Mouse (Mus musculus): Measurements from ENCODE around the gene Stx5a. TPM values are rescaled to one million over a fixed set of nuclear protein-coding genes. Genes with fewer than 3 reads are reported as not detected.

The Stx5a gene
- polyA plus RNA-seq, 1 experiment: 83.9 TPM

- no peak overlapping the region for H3K4me3 ChIP-seq (replicated peaks; ENCODE audit: control insufficient read depth, low read depth, low read length)
- TF ChIP-seq POLR2A (IDR thresholded peaks at IDR 0.05; ENCODE audit: borderline replicate concordance, control insufficient read depth, low read depth, low read length) (no peak), CTCF (IDR thresholded peaks at IDR 0.05; ENCODE audit: control insufficient read depth, insufficient read depth, low read length) (no peak)
- WGBS: 70% methylated on average over 9 of the region's 9 CpGs
- peaks cover 2% of the 10 kb centered on the region; the same call in 1 of the 2 replicates for H3K4me1 ChIP-seq (ENCODE audit: control insufficient read depth, insufficient read depth, low read length)
- H3K27ac ChIP-seq (ENCODE audit: control insufficient read depth, insufficient read depth, low read depth, low read length, poor library complexity): no peak overlapping the region
Measured at GRCm38 (mm10) chr19:8803204-8803780, 62.1 kb downstream of the Stx5a start.

DNA sequence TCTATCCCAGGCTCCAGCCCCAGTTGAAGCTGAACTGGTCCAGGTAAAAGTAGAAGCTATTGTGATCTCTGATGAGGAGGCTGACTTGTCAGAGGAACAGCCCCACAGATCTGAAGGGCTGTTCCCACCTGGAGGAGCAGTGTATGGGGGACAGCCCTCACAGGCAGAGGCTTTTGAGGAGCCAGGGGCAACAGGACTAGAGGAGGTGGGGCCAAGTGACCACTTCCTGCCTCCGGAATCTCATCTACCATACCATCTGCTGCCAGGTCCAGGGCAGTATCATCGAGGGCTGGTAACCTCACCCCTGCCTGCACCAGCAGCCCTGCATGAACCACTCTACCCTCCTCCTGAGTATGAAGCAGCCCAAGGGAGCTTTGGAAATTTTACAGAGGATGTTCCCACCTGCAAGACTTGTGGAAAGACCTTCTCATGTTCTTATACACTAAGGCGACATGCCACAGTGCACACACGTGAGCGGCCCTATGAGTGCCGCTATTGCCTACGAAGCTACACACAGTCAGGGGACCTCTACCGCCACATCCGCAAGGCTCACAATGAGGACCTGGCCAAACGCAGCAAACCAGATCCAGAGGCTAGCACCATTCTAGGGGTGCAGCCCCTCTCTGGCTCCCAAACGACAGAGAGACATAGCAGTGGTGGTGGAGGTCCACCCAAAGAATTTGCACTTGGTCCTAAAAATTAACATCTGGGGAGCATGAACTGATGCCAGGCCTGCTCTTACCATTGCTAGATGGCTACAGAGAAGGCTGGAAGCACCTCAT is 62.9 kb downstream of the Stx5a start:
- no peak overlapping the region for H3K27ac ChIP-seq (ENCODE audit: control insufficient read depth, insufficient read depth, low read depth, low read length, poor library complexity)
- WGBS: 69% methylated on average over 11 of the region's 11 CpGs
- no peak overlapping the region for H3K4me3 ChIP-seq (replicated peaks; ENCODE audit: control insufficient read depth, low read depth, low read length)
- no peak for TF ChIP-seq POLR2A (IDR thresholded peaks at IDR 0.05; ENCODE audit: borderline replicate concordance, control insufficient read depth, low read depth, low read length)
- TF ChIP-seq CTCF (IDR thresholded peaks at IDR 0.05; ENCODE audit: control insufficient read depth, insufficient read depth, low read length): no peak
- H3K4me1 ChIP-seq (ENCODE audit: control insufficient read depth, insufficient read depth, low read length): peaks cover 2% of the 10 kb centered on the region; the same call in 1 of the 2 replicates

Other genes with a start within 250 kb of the Stx5a start
- gene Slc22a8, start 150.2 kb upstream of the Stx5a start, polyA plus RNA-seq (2011; ENCODE audit: insufficient read depth, insufficient read length, low replicate concordance, missing spikeins): 0.29 and 1.5 TPM in 2 replicates
- gene Slc22a6, start 123.4 kb upstream of the Stx5a start, polyA plus RNA-seq (2011; ENCODE audit: insufficient read depth, insufficient read length, low replicate concordance, missing spikeins): 0.75 TPM in 1 of 2 replicates, not detected in the other
- 0.32 TPM in 1 of 2 replicates, not detected in the other for gene Chrm1, start 77.6 kb upstream of the Stx5a start, polyA plus RNA-seq (2011; ENCODE audit: insufficient read depth, insufficient read length, low replicate concordance, missing spikeins)
- gene Slc3a2, start 18.0 kb upstream of the Stx5a start, polyA plus RNA-seq (2011; ENCODE audit: insufficient read depth, insufficient read length, low replicate concordance, missing spikeins): 58.4 and 65.7 TPM in 2 replicates
- gene Wdr74, start 5.6 kb upstream of the Stx5a start, polyA plus RNA-seq (2011; ENCODE audit: insufficient read depth, insufficient read length, low replicate concordance, missing spikeins): 40.8 and 121 TPM in 2 replicates
- gene 1700092M07Rik, start 695 bp upstream of the Stx5a start, polyA plus RNA-seq (2011; ENCODE audit: insufficient read depth, insufficient read length, low replicate concordance, missing spikeins): 3.4 and 3.7 TPM in 2 replicates
- 488 and 589 TPM in 2 replicates for gene Nxf1, start 15.7 kb downstream of the Stx5a start, polyA plus RNA-seq (2011; ENCODE audit: insufficient read depth, insufficient read length, low replicate concordance, missing spikeins)
- gene Tmem223, start 29.6 kb downstream of the Stx5a start, polyA plus RNA-seq (2011; ENCODE audit: insufficient read depth, insufficient read length, low replicate concordance, missing spikeins): 27.1 and 53.1 TPM in 2 replicates
- 52.1 and 62.1 TPM in 2 replicates for gene Tmem179b, start 33.1 kb downstream of the Stx5a start, polyA plus RNA-seq (2011; ENCODE audit: insufficient read depth, insufficient read length, low replicate concordance, missing spikeins)
- gene Taf6l, start 45.0 kb downstream of the Stx5a start, polyA plus RNA-seq (2011; ENCODE audit: insufficient read depth, insufficient read length, low replicate concordance, missing spikeins): 6.4 and 14.7 TPM in 2 replicates
- 38.0 and 61.1 TPM in 2 replicates for gene Polr2g, start 57.2 kb downstream of the Stx5a start, polyA plus RNA-seq (2011; ENCODE audit: insufficient read depth, insufficient read length, low replicate concordance, missing spikeins)
- 1.1 and 3.0 TPM in 2 replicates for gene Zbtb3, start 61.1 kb downstream of the Stx5a start, polyA plus RNA-seq (2011; ENCODE audit: insufficient read depth, insufficient read length, low replicate concordance, missing spikeins)
- gene Ttc9c, start 77.9 kb downstream of the Stx5a start, polyA plus RNA-seq (2011; ENCODE audit: insufficient read depth, insufficient read length, low replicate concordance, missing spikeins): 18.1 and 20.3 TPM in 2 replicates
- gene Hnrnpul2, start 78.6 kb downstream of the Stx5a start, polyA plus RNA-seq (2011; ENCODE audit: insufficient read depth, insufficient read length, low replicate concordance, missing spikeins): 62.2 and 84.9 TPM in 2 replicates
- 6.4 and 8.2 TPM in 2 replicates for gene AC129217.1, start 88.4 kb downstream of the Stx5a start, polyA plus RNA-seq (2011; ENCODE audit: insufficient read depth, insufficient read length, low replicate concordance, missing spikeins)
- gene Bscl2, start 96.1 kb downstream of the Stx5a start, polyA plus RNA-seq (2011; ENCODE audit: insufficient read depth, insufficient read length, low replicate concordance, missing spikeins): 19.8 and 46.2 TPM in 2 replicates
- gene Gng3, start 97.8 kb downstream of the Stx5a start, polyA plus RNA-seq (2011; ENCODE audit: insufficient read depth, insufficient read length, low replicate concordance, missing spikeins): 1.5 TPM in 1 of 2 replicates, not detected in the other
- gene Lrrn4cl, start 109.4 kb downstream of the Stx5a start, polyA plus RNA-seq (2011; ENCODE audit: insufficient read depth, insufficient read length, low replicate concordance, missing spikeins): 0.40 and 0.62 TPM in 2 replicates
- gene Ubxn1, start 130.1 kb downstream of the Stx5a start, polyA plus RNA-seq (2011; ENCODE audit: insufficient read depth, insufficient read length, low replicate concordance, missing spikeins): 110 and 112 TPM in 2 replicates
- 25.7 and 27.0 TPM in 2 replicates for gene Uqcc3, start 139.5 kb downstream of the Stx5a start, polyA plus RNA-seq (2011; ENCODE audit: insufficient read depth, insufficient read length, low replicate concordance, missing spikeins)
- 1.6 and 2.1 TPM in 2 replicates for gene Lbhd1, start 142.3 kb downstream of the Stx5a start, polyA plus RNA-seq (2011; ENCODE audit: insufficient read depth, insufficient read length, low replicate concordance, missing spikeins)
- gene Gm49403, start 142.5 kb downstream of the Stx5a start, polyA plus RNA-seq (2011; ENCODE audit: insufficient read depth, insufficient read length, low replicate concordance, missing spikeins): not detected in 2 replicates
- 50.8 and 83.6 TPM in 2 replicates for gene 1810009A15Rik, start 147.4 kb downstream of the Stx5a start, polyA plus RNA-seq (2011; ENCODE audit: insufficient read depth, insufficient read length, low replicate concordance, missing spikeins)
- gene Gm49416, start 147.5 kb downstream of the Stx5a start, polyA plus RNA-seq (2011; ENCODE audit: insufficient read depth, insufficient read length, low replicate concordance, missing spikeins): not detected in 2 replicates
- gene Ints5, start 151.6 kb downstream of the Stx5a start, polyA plus RNA-seq (2011; ENCODE audit: insufficient read depth, insufficient read length, low replicate concordance, missing spikeins): 6.7 and 12.1 TPM in 2 replicates
- gene Ganab, start 156.7 kb downstream of the Stx5a start, polyA plus RNA-seq (2011; ENCODE audit: insufficient read depth, insufficient read length, low replicate concordance, missing spikeins): 41.4 and 61.7 TPM in 2 replicates
- gene B3gat3, start 179.0 kb downstream of the Stx5a start, polyA plus RNA-seq (2011; ENCODE audit: insufficient read depth, insufficient read length, low replicate concordance, missing spikeins): 45.8 and 58.5 TPM in 2 replicates
- 3.6 and 9.7 TPM in 2 replicates for gene Rom1, start 187.9 kb downstream of the Stx5a start, polyA plus RNA-seq (2011; ENCODE audit: insufficient read depth, insufficient read length, low replicate concordance, missing spikeins)
- 31.1 and 54.7 TPM in 2 replicates for gene Eml3, start 188.1 kb downstream of the Stx5a start, polyA plus RNA-seq (2011; ENCODE audit: insufficient read depth, insufficient read length, low replicate concordance, missing spikeins)
- 67.4 and 91.6 TPM in 2 replicates for gene Mta2, start 200.5 kb downstream of the Stx5a start, polyA plus RNA-seq (2011; ENCODE audit: insufficient read depth, insufficient read length, low replicate concordance, missing spikeins)
- 10.7 and 19.1 TPM in 2 replicates for gene Tut1, start 212.4 kb downstream of the Stx5a start, polyA plus RNA-seq (2011; ENCODE audit: insufficient read depth, insufficient read length, low replicate concordance, missing spikeins)
- gene Eef1g, start 225.6 kb downstream of the Stx5a start, polyA plus RNA-seq (2011; ENCODE audit: insufficient read depth, insufficient read length, low replicate concordance, missing spikeins): 129 and 224 TPM in 2 replicates
- gene Ahnak, start 247.9 kb downstream of the Stx5a start, polyA plus RNA-seq (2011; ENCODE audit: insufficient read depth, insufficient read length, low replicate concordance, missing spikeins): 17.4 and 40.1 TPM in 2 replicates

Measured in bone marrow, adult 2 months (tissue).